Mouse (Mus musculus): ENCODE measurements around the gene Ntn4. TPM values are rescaled to one million over a fixed set of nuclear protein-coding genes. Genes with fewer than 3 reads are reported as not detected.

Gene Ntn4
- polyA plus RNA-seq, 1 experiment, result 6.2 TPM

DNA sequence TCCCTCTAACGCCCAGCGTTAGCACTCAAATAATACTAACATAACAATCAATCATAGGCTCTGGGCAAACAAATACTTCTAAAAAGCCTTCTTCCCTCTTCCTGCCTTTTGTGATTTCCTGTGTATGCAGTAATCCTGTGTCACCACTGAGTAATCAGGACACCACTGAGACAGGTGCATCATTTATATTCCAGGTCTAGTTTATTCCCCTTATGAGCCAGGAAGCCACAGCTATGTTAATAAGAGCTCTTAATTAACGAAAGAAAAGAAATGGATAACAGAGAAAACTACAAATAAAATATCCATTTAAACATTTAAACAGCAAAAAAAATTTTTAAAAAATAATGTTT is 101.6 kb downstream of the Ntn4 start:
- TF ChIP-seq CTCF (IDR thresholded peaks at IDR 0.05; ENCODE audit: extremely low read depth, insufficient read depth, insufficient read length, insufficient replicate concordance) (no peak), POLR2A (IDR thresholded peaks at IDR 0.05; ENCODE audit: low read depth, low read length) (no peak)
- H3K36me3 ChIP-seq (ENCODE audit: control insufficient read depth, insufficient read depth, low read length), result no peaks in the 10 kb centered on the region
- WGBS, result 82% methylated on average over 3 of the region's 3 CpGs
- no peak overlapping the region for H3K4me3 ChIP-seq (ENCODE audit: extremely low read depth, insufficient read depth, insufficient read length)
- DNase-seq (ENCODE audit: low read depth in 1 of 2, low spot score in 2 of 2), result no peak
- H3K27ac ChIP-seq (ENCODE audit: insufficient read depth, low read length), result no peak overlapping the region
- no peaks in the 10 kb centered on the region for H3K4me1 ChIP-seq (ENCODE audit: control insufficient read depth, insufficient read depth, insufficient read length)
- H3K27me3 ChIP-seq (ENCODE audit: control insufficient read depth, insufficient read depth, low read length), result no peaks in the 10 kb centered on the region

DNA sequence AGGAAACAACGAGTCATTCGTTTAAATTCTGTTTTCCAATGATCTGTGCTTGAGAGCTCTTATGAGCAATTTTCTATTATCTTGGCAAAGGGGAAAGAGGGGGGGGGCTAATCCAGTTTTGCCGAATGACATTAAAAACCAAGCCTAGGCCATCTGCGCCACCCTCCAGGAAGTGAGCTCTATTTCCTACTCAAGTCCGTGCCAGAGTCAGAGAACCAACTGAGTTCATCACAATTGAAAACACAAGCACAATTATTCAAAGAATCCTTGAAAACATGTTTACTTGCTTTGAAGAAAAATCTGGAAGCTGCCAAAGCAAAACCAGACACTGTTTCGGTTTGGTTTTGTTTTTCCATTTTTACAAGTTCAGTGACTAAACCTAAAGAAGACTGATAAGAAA is 102.1 kb downstream of the Ntn4 start:
- 41% methylated on average over 6 of the region's 6 CpGs for WGBS
- no peak for DNase-seq (ENCODE audit: low read depth in 1 of 2, low spot score in 2 of 2)
- Histone ChIP-seq H3K36me3 (ENCODE audit: control insufficient read depth, insufficient read depth, low read length) (no peaks in the 10 kb centered on the region), H3K4me1 (ENCODE audit: control insufficient read depth, insufficient read depth, insufficient read length) (no peaks in the 10 kb centered on the region), H3K27ac (ENCODE audit: insufficient read depth, low read length) (no peak overlapping the region), H3K27me3 (ENCODE audit: control insufficient read depth, insufficient read depth, low read length) (no peaks in the 10 kb centered on the region), H3K4me3 (ENCODE audit: extremely low read depth, insufficient read depth, insufficient read length) (no peak overlapping the region)
- TF ChIP-seq CTCF (IDR thresholded peaks at IDR 0.05; ENCODE audit: extremely low read depth, insufficient read depth, insufficient read length, insufficient replicate concordance) (no peak), POLR2A (IDR thresholded peaks at IDR 0.05; ENCODE audit: low read depth, low read length) (no peak)

DNA sequence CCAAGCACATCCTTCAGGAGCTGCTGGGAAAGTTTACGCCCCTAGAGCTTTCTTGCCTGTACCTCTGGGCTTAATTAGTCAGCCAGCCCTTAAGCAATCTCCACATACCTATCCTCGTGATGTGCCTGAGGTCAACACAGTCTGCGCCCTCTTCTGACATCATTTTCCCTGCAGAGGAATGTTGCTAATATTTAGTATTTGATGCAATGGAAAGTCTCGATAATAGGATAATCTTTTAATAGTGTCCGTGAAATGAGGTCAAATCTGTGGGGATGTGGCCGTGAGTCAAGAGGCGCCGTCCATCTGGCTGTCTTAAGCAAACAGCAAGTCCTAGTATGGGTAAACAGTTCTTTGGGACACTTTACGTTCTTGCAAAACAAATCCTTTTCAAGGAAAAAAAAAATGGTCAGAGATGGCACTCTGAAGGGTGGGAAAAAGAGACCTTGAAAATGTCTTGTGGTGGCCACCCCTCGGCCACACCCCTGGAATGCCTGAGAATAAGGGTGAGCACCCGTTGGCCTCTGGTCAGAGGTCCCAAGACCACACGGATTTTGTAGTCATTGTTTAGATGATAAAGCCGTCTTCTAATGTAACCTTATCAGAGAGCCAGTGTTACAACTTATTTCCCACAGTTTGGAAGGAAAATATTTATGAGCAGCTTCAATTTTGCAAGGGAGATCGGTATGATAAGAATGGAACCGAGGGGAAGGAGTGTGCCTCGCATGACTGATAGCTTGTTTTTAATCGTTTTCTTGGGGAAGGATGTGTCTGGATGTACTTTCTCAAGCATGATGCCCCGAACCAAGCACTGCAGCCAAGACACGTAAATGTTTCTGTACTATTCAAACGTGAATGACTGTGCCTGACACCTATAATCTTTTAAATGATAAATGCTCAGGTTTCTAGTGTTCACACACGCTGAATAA is 109.0 kb downstream of the Ntn4 start:
- H3K27me3 ChIP-seq (ENCODE audit: control insufficient read depth, insufficient read depth, low read length), result no peaks in the 10 kb centered on the region
- no peak overlapping the region for H3K4me3 ChIP-seq (ENCODE audit: extremely low read depth, insufficient read depth, insufficient read length)
- H3K4me1 ChIP-seq (ENCODE audit: control insufficient read depth, insufficient read depth, insufficient read length), result no peaks in the 10 kb centered on the region
- H3K36me3 ChIP-seq (ENCODE audit: control insufficient read depth, insufficient read depth, low read length), result no peaks in the 10 kb centered on the region
- no peak for TF ChIP-seq CTCF (IDR thresholded peaks at IDR 0.05; ENCODE audit: extremely low read depth, insufficient read depth, insufficient read length, insufficient replicate concordance)
- H3K27ac ChIP-seq (ENCODE audit: insufficient read depth, low read length), result no peak overlapping the region
- 64% methylated on average over 21 of the region's 21 CpGs for WGBS
- no peak for DNase-seq (ENCODE audit: low read depth in 1 of 2, low spot score in 2 of 2)

DNA sequence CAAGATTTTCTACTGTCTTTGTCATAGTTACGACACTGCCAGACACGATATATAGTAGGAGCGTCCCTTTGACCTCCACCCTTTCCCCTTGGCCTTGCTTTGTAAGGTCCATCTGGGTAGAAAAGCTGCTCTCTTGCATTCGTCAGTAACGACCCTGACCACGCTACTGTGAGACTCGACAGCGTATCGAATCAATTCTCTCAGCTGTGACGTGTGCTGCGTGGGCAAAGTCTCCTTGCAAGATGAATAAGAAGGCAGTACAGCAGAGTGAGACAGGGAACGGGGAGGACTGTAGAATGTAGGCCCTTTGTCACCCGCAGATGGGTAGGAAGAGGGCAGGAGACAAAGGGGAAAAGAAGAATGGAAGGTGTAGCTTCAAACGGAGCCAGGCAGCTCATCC is 110.8 kb downstream of the Ntn4 start:
- no peak for TF ChIP-seq CTCF (IDR thresholded peaks at IDR 0.05; ENCODE audit: extremely low read depth, insufficient read depth, insufficient read length, insufficient replicate concordance)
- no peak for TF ChIP-seq POLR2A (IDR thresholded peaks at IDR 0.05; ENCODE audit: low read depth, low read length)
- Histone ChIP-seq H3K4me3 (ENCODE audit: extremely low read depth, insufficient read depth, insufficient read length) (no peak overlapping the region), H3K27ac (ENCODE audit: insufficient read depth, low read length) (no peak overlapping the region), H3K27me3 (ENCODE audit: control insufficient read depth, insufficient read depth, low read length) (no peaks in the 10 kb centered on the region), H3K36me3 (ENCODE audit: control insufficient read depth, insufficient read depth, low read length) (no peaks in the 10 kb centered on the region), H3K4me1 (ENCODE audit: control insufficient read depth, insufficient read depth, insufficient read length) (no peaks in the 10 kb centered on the region)
- 94% methylated on average over 14 of the region's 14 CpGs for WGBS
- no peak for DNase-seq (ENCODE audit: low read depth in 1 of 2, low spot score in 2 of 2)

DNA sequence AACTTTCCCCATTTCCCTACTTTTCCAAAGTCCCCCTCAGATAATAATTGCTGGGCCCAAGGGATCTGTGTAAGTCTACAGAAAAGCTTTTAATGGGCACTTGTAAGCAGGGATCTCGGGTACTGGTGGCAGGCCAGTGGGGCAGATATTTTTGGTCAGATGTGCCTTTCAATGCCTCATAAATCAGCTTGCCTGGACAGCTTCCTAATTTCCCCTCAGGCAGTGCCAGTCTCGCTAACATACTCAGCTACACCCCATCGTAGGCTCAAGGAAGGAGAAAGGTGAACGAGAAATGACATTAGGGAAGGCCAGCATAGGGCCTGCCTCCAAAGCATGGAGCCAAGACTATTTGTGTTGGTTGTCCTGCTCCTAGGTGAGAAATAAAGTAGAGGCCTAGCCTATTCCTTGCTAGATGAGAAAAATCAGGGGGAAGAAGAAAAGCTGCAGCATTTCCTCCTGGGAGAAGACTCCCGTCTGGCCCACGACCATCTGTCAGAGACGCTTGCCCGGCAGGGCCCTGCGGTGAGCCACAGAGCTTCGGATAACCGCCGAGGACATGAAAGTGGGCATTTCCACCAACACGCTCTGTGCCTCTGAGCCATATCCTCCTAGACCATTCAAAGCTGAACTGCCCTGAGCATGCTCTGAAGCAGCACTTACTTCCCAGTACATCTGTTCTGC is 113.4 kb downstream of the Ntn4 start:
- H3K36me3 ChIP-seq (ENCODE audit: control insufficient read depth, insufficient read depth, low read length), result no peaks in the 10 kb centered on the region
- H3K27me3 ChIP-seq (ENCODE audit: control insufficient read depth, insufficient read depth, low read length), result no peaks in the 10 kb centered on the region
- no peak overlapping the region for H3K27ac ChIP-seq (ENCODE audit: insufficient read depth, low read length)
- DNase-seq (ENCODE audit: low read depth in 1 of 2, low spot score in 2 of 2), result no peak
- no peak overlapping the region for H3K4me3 ChIP-seq (ENCODE audit: extremely low read depth, insufficient read depth, insufficient read length)
- WGBS, result 69% methylated on average over 13 of the region's 13 CpGs
- no peaks in the 10 kb centered on the region for H3K4me1 ChIP-seq (ENCODE audit: control insufficient read depth, insufficient read depth, insufficient read length)
- TF ChIP-seq POLR2A (IDR thresholded peaks at IDR 0.05; ENCODE audit: low read depth, low read length), result no peak
- no peak for TF ChIP-seq CTCF (IDR thresholded peaks at IDR 0.05; ENCODE audit: extremely low read depth, insufficient read depth, insufficient read length, insufficient replicate concordance)

DNA sequence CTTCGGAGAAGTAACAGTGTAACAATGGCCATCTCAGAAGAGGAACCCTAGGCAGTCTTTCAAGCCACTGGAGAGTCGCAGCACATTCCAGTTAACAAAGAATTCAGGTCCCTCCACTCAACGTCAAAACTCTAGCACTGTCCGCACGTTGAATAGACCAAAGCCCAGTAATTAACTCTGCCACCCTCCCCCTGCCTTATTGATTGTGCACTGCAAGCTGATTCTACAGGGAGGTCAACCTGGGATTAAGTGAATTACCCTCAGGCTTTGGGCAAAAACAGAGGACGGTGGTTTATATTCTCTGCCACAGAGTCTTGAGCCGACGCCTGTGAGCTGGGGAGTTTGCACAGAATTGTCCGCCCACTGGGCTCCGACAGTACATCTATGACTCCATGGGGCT is 115.7 kb downstream of the Ntn4 start:
- 90% methylated on average over 10 of the region's 10 CpGs for WGBS
- Histone ChIP-seq H3K27ac (ENCODE audit: insufficient read depth, low read length) (no peak overlapping the region), H3K36me3 (ENCODE audit: control insufficient read depth, insufficient read depth, low read length) (no peaks in the 10 kb centered on the region), H3K4me3 (ENCODE audit: extremely low read depth, insufficient read depth, insufficient read length) (no peak overlapping the region), H3K27me3 (ENCODE audit: control insufficient read depth, insufficient read depth, low read length) (no peaks in the 10 kb centered on the region), H3K4me1 (ENCODE audit: control insufficient read depth, insufficient read depth, insufficient read length) (no peaks in the 10 kb centered on the region)
- TF ChIP-seq CTCF (IDR thresholded peaks at IDR 0.05; ENCODE audit: extremely low read depth, insufficient read depth, insufficient read length, insufficient replicate concordance), result no peak
- TF ChIP-seq POLR2A (IDR thresholded peaks at IDR 0.05; ENCODE audit: low read depth, low read length), result no peak
- DNase-seq (ENCODE audit: low read depth in 1 of 2, low spot score in 2 of 2), result no peak

DNA sequence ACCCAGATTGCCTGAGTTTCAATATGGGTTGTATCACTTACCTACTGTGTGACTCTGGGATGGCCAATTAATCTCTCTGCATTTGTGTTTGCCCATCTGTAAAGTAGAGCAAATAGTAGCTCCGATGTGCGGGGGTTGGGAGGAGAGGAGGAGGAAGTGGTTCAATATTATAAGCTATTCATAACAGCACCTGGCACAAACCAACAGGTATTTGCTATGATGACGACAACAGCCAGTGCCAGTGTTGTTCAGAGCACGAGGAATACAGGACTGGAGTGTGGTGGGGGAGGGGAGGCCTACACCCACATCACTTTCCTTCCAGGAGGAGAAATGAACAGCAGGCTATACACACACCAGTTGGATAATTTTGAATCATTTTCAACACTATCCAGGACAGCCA is 119.2 kb downstream of the Ntn4 start:
- Histone ChIP-seq H3K4me3 (ENCODE audit: extremely low read depth, insufficient read depth, insufficient read length) (no peak overlapping the region), H3K4me1 (ENCODE audit: control insufficient read depth, insufficient read depth, insufficient read length) (no peaks in the 10 kb centered on the region), H3K36me3 (ENCODE audit: control insufficient read depth, insufficient read depth, low read length) (no peaks in the 10 kb centered on the region), H3K27ac (ENCODE audit: insufficient read depth, low read length) (no peak overlapping the region), H3K27me3 (ENCODE audit: control insufficient read depth, insufficient read depth, low read length) (no peaks in the 10 kb centered on the region)
- DNase-seq (ENCODE audit: low read depth in 1 of 2, low spot score in 2 of 2), result no peak
- WGBS, result 73% methylated on average over 4 of the region's 4 CpGs
- no peak for TF ChIP-seq CTCF (IDR thresholded peaks at IDR 0.05; ENCODE audit: extremely low read depth, insufficient read depth, insufficient read length, insufficient replicate concordance)
- no peak for TF ChIP-seq POLR2A (IDR thresholded peaks at IDR 0.05; ENCODE audit: low read depth, low read length)

Data from spleen, adult 2 months (tissue).